Mouse (Mus musculus) kidney, postnatal 36 days (tissue): ENCODE results near the gene 1600012H06Rik.
"Not testable (repeated sequence)": the region's sequence is repeated elsewhere in the genome, so short reads cannot be mapped to it uniquely, and the experiment has no call there.

Source experiments
- DNase-seq, 2 experiments: peaks; one replicate each; pipeline ENCODE4 v3.0.0; 2021 to 2022; ENCODE audit warnings: mixed read lengths in 2 of 2

1600012H06Rik gene

GRCm38 (mm10) chr17:14943009-14943728, at the start of gene 1600012H06Rik, which contains the start of gene Wdr27:
Gene 1600012H06Rik (plus strand): TSS chr17:14943184.
Gene Wdr27 (minus strand): TSS chr17:14943158.
- DNase-seq, result peak; percentile 99

- not testable (repeated sequence) for DNase-seq
These were observed 47.9 kb upstream of the 1600012H06Rik start for GRCm38 (mm10) chr17:14895058-14895457.

- DNase-seq, result no peak
These were observed 44.0 kb upstream of the 1600012H06Rik start for GRCm38 (mm10) chr17:14898972-14899371.

- DNase-seq, result no peak
These were observed 39.8 kb upstream of the 1600012H06Rik start for GRCm38 (mm10) chr17:14903212-14903611.

GRCm38 (mm10) chr17:14904206-14904605, 38.8 kb upstream of the 1600012H06Rik start:
- DNase-seq, result no peak

- DNase-seq, result peak; percentile 53 to 79
These were observed 38.2 kb upstream of the 1600012H06Rik start for GRCm38 (mm10) chr17:14904637-14905265.

GRCm38 (mm10) chr17:14906611-14907010, 36.4 kb upstream of the 1600012H06Rik start:
- no peak for DNase-seq

GRCm38 (mm10) chr17:14907136-14907535, 35.8 kb upstream of the 1600012H06Rik start:
- DNase-seq, result no peak

- no peak for DNase-seq
These were observed 33.7 kb upstream of the 1600012H06Rik start for GRCm38 (mm10) chr17:14909331-14909730.

- no peak for DNase-seq
These were observed 32.2 kb upstream of the 1600012H06Rik start for GRCm38 (mm10) chr17:14910771-14911170.

GRCm38 (mm10) chr17:14912420-14912819, 30.6 kb upstream of the 1600012H06Rik start:
- peak; percentile 12 to 32 for DNase-seq

- no peak for DNase-seq
These were observed 30.0 kb upstream of the 1600012H06Rik start for GRCm38 (mm10) chr17:14912981-14913380.

- no peak for DNase-seq
These were observed 28.6 kb upstream of the 1600012H06Rik start for GRCm38 (mm10) chr17:14914401-14914800.

- DNase-seq, result no peak
These were observed 25.1 kb upstream of the 1600012H06Rik start for GRCm38 (mm10) chr17:14917866-14918265.

- DNase-seq, result no peak
These were observed 21.4 kb upstream of the 1600012H06Rik start for GRCm38 (mm10) chr17:14921582-14921981.

- DNase-seq, result no peak
These were observed 15.3 kb upstream of the 1600012H06Rik start for GRCm38 (mm10) chr17:14927644-14928218.

GRCm38 (mm10) chr17:14928631-14929030, 14.4 kb upstream of the 1600012H06Rik start:
- DNase-seq, result no peak

- no peak for DNase-seq
These were observed 12.3 kb upstream of the 1600012H06Rik start for GRCm38 (mm10) chr17:14930697-14931096.

GRCm38 (mm10) chr17:14931469-14931868, 11.5 kb upstream of the 1600012H06Rik start:
- DNase-seq, result no peak

GRCm38 (mm10) chr17:14935280-14935679, 7.7 kb upstream of the 1600012H06Rik start:
- DNase-seq, result not testable (repeated sequence)

GRCm38 (mm10) chr17:14935841-14936605, 7.0 kb upstream of the 1600012H06Rik start:
- no peak for DNase-seq

- DNase-seq, result not testable (repeated sequence)
These were observed 803 bp upstream of the 1600012H06Rik start for GRCm38 (mm10) chr17:14942181-14942580.

GRCm38 (mm10) chr17:14943729-14944059, 710 bp downstream of the 1600012H06Rik start:
- no peak for DNase-seq
